Mouse (Mus musculus) CH12.LX (cell line): ENCODE data around the gene 2900011O08Rik. TPM values are rescaled to one million over a fixed set of nuclear protein-coding genes. Genes with fewer than 3 reads are reported as not detected.

Experiments used
- DNase-seq: peaks from one replicate; pipeline ENCODE4 v3.0.0-alpha.2; 2013; ENCODE audit errors: extremely low read depth
- H3K27ac ChIP-seq: 2 replicates; pipeline ENCODE4 v1.5.1; 2012; ENCODE audit warnings: low read depth, mild to moderate bottlenecking, control low read depth, moderate library complexity; ENCODE audit not compliant: insufficient read depth
- H3K27me3 ChIP-seq: replicated peaks from 2 replicates; pipeline ENCODE3; 2012; ENCODE audit warnings: inconsistent platforms
- H3K36me3 ChIP-seq, 2 experiments: replicated peaks in 1 of 2; 2 replicates each; pipeline versions ENCODE3 to v1.6.1; 2012; ENCODE audit warnings: inconsistent platforms in 1 of 2, low read length in 1 of 2, mild to moderate bottlenecking in 1 of 2, mixed read lengths in 1 of 2, moderate library complexity in 1 of 2; ENCODE audit not compliant: control insufficient read depth in 1 of 2, insufficient read depth in 1 of 2
- H3K4me1 ChIP-seq, 2 experiments: 2 replicates each; pipeline ENCODE4 v1.6.1; 2012; ENCODE audit warnings: inconsistent platforms in 1 of 2, moderate library complexity in 1 of 2; ENCODE audit not compliant: insufficient read depth in 2 of 2, control insufficient read depth in 1 of 2
- H3K4me2 ChIP-seq: 2 replicates; pipeline ENCODE4 v1.6.1; 2012; ENCODE audit warnings: low read depth, mild to moderate bottlenecking, control low read depth; ENCODE audit not compliant: poor library complexity, insufficient read depth, severe bottlenecking
- H3K4me3 ChIP-seq, 3 experiments: fragments of 150-350 bp in 1 of 3; sonication (generic) in 1 of 3; replicated peaks in 1 of 3; 2 replicates each; pipeline versions ENCODE3 to v1.5.1; 2011 to 2012; ENCODE audit warnings: low read depth in 2 of 3, low read length in 2 of 3, mild to moderate bottlenecking in 2 of 3, moderate library complexity in 2 of 3, control low read depth in 1 of 3, improper control_type of control experiment in 1 of 3, inconsistent platforms in 1 of 3, mixed read lengths in 1 of 3; ENCODE audit not compliant: poor library complexity in 1 of 3
- H3K79me2 ChIP-seq: replicated peaks from 2 replicates; pipeline ENCODE4 v1.6.1; 2012; ENCODE audit warnings: mild to moderate bottlenecking, moderate library complexity; ENCODE audit not compliant: control insufficient read depth, poor library complexity, insufficient read depth, severe bottlenecking; ENCODE audit errors: extremely low read depth
- H3K9ac ChIP-seq: 2 replicates; pipeline ENCODE4 v1.6.1; 2012; ENCODE audit warnings: low read depth, mild to moderate bottlenecking, control low read depth, moderate library complexity; ENCODE audit not compliant: insufficient read depth
- H3K9me3 ChIP-seq: replicated peaks from 2 replicates; pipeline ENCODE3; 2012; ENCODE audit warnings: low read length, inconsistent platforms, mixed read lengths
- CHD1 ChIP-seq: IDR thresholded peaks from 2 replicates; pipeline ENCODE4 v1.6.1; 2012; ENCODE audit warnings: low read depth, low read length, improper control_type of control experiment, inconsistent platforms
- CHD2 ChIP-seq: IDR thresholded peaks from 2 replicates; pipeline ENCODE4 v1.6.1; 2011; ENCODE audit warnings: low read length, improper control_type of control experiment
- CTCF ChIP-seq, 2 experiments: IDR thresholded peaks in 1 of 2; conservative IDR thresholded peaks in 1 of 2; 2 replicates each; pipeline ENCODE4 v1.5.1; 2011 to 2012; ENCODE audit warnings: low read depth in 2 of 2, low read length in 2 of 2, improper control_type of control experiment in 1 of 2, inconsistent platforms in 1 of 2, mild to moderate bottlenecking in 1 of 2, moderate library complexity in 1 of 2
- E2F4 ChIP-seq: IDR thresholded peaks from 2 replicates; pipeline ENCODE4 v1.6.1; 2011; ENCODE audit warnings: low read depth, low read length, improper control_type of control experiment; ENCODE audit not compliant: insufficient replicate concordance
- GABPA ChIP-seq: IDR thresholded peaks from 2 replicates; pipeline ENCODE4 v1.6.1; 2012; ENCODE audit warnings: low read depth, low read length, improper control_type of control experiment, inconsistent platforms; ENCODE audit not compliant: insufficient replicate concordance
- IRF4 ChIP-seq: IDR thresholded peaks from 2 replicates; pipeline ENCODE4 v1.6.1; 2014; ENCODE audit warnings: low read depth, mild to moderate bottlenecking, inconsistent platforms, low read length, improper control_type of control experiment
- JUND ChIP-seq: conservative IDR thresholded peaks from 2 replicates; pipeline ENCODE4 v1.6.1; 2011; ENCODE audit warnings: low read depth, low read length, improper control_type of control experiment
- KAT2A ChIP-seq: IDR thresholded peaks from 2 replicates; pipeline ENCODE4 v1.6.1; 2012; ENCODE audit warnings: low read length, improper control_type of control experiment, inconsistent platforms; ENCODE audit not compliant: insufficient replicate concordance
- MAFK ChIP-seq: IDR thresholded peaks from 2 replicates; pipeline ENCODE4 v1.6.1; 2011; ENCODE audit warnings: low read length, improper control_type of control experiment; ENCODE audit not compliant: insufficient replicate concordance
- MAX ChIP-seq: IDR thresholded peaks from 2 replicates; pipeline ENCODE4 v1.6.1; 2011; ENCODE audit warnings: low read length, improper control_type of control experiment
- MXI1 ChIP-seq: IDR thresholded peaks from 2 replicates; pipeline ENCODE4 v1.6.1; 2011; ENCODE audit warnings: mild to moderate bottlenecking, low read depth, low read length, improper control_type of control experiment
- NELFE ChIP-seq: IDR thresholded peaks from 2 replicates; pipeline ENCODE4 v1.6.1; 2011; ENCODE audit warnings: low read depth, low read length, improper control_type of control experiment
- POLR2AphosphoS2 ChIP-seq: IDR thresholded peaks from 2 replicates; pipeline ENCODE4 v1.6.1; 2011; ENCODE audit warnings: low read depth, low read length, improper control_type of control experiment
- RAD21 ChIP-seq: IDR thresholded peaks from 2 replicates; pipeline ENCODE4 v1.6.1; 2011; ENCODE audit warnings: low read depth, mild to moderate bottlenecking, low read length, improper control_type of control experiment, moderate library complexity
- SIN3A ChIP-seq: IDR thresholded peaks from 2 replicates; pipeline ENCODE4 v1.6.1; 2012; ENCODE audit warnings: low read length, improper control_type of control experiment, inconsistent platforms
- TBP ChIP-seq: conservative IDR thresholded peaks from 2 replicates; pipeline ENCODE4 v1.6.1; 2011; ENCODE audit warnings: low read depth, low read length, improper control_type of control experiment
- USF1 ChIP-seq: IDR thresholded peaks from 2 replicates; pipeline ENCODE4 v1.6.1; 2014; ENCODE audit warnings: low read depth, mild to moderate bottlenecking, inconsistent platforms, low read length, improper control_type of control experiment
- USF2 ChIP-seq: conservative IDR thresholded peaks from 2 replicates; pipeline ENCODE4 v1.6.1; 2011; ENCODE audit warnings: low read depth, low read length, improper control_type of control experiment
- ZC3H11A ChIP-seq: IDR thresholded peaks from 2 replicates; pipeline ENCODE4 v1.6.1; 2012; ENCODE audit warnings: low read depth, mild to moderate bottlenecking, inconsistent platforms, low read length, improper control_type of control experiment
- ZNF384 ChIP-seq: IDR thresholded peaks from 2 replicates; pipeline ENCODE4 v1.6.1; 2012; ENCODE audit warnings: low read depth, low read length, improper control_type of control experiment, inconsistent platforms
- dilution Hi-C: fragments of 300-500 bp; cut with MboI; formaldehyde crosslinking; loops from 2 replicates; pipeline ENCODE4 v1.14.3; 2020; ENCODE audit warnings: low sequenced_read_pairs; ENCODE audit not compliant: extremely low pct_unique_long_range_greater_than_20kb, extremely low pct_ligation_motif_present
- in situ Hi-C: fragments of 300-500 bp; cut with MboI; formaldehyde crosslinking; loops from 3 replicates; pipeline ENCODE4 v1.14.3; 2019; ENCODE audit warnings: low sequenced_read_pairs, low pct_ligation_motif_present, low pct_unique_long_range_greater_than_20kb, mixed read lengths
- polyA plus RNA-seq: library from polyadenylated mRNA; unstranded; fragments of >175 nt; gene quantifications from 2 replicates; pipeline ENCODE4 v1.2.1, GENCODE M21; 2012; ENCODE audit warnings: low read depth; ENCODE audit not compliant: insufficient read length
- total RNA-seq, 2 experiments: library from RNA; depleted of rRNA; stranded (reverse); fragments of 300-350 nt in 1 of 2; fragments of >200 nt in 1 of 2; gene quantifications; 2 replicates each; pipeline ENCODE4 v1.2.3; 2012 to 2014

2900011O08Rik gene
- total and polyA plus RNA-seq, 3 experiments, result not detected

GRCm38 (mm10) chr16:14008081-14008480 lies 21.7 kb downstream of the 2900011O08Rik start:
- DNase-seq, result no peak
- no peaks in the 10 kb centered on the region for H3K9me3 ChIP-seq
- no peaks in the 10 kb centered on the region for H3K36me3 ChIP-seq
- H3K4me3 ChIP-seq, result no peak overlapping the region
- dilution Hi-C loops, result no loop called here
- peaks cover 5 to 12% of the 10 kb centered on the region in 2 experiments for H3K4me1 ChIP-seq
- H3K27me3 ChIP-seq, result peaks cover 2% of the 10 kb centered on the region
- TF ChIP-seq KAT2A, result no peak
- TF ChIP-seq JUND, result no peak
- TF ChIP-seq NELFE, result no peak
- TF ChIP-seq ZC3H11A, result no peak
- TF ChIP-seq TBP, result no peak
- no peak for TF ChIP-seq IRF4
- TF ChIP-seq USF2, result no peak
- no peak for TF ChIP-seq CHD1
- TF ChIP-seq CHD2, result no peak
- TF ChIP-seq POLR2AphosphoS2, result no peak
- no peak overlapping the region for H3K9ac ChIP-seq
- in situ Hi-C loops, result no loop called here
- H3K79me2 ChIP-seq, result no peaks in the 10 kb centered on the region
- H3K27ac ChIP-seq, result no peak overlapping the region
- no peak overlapping the region for H3K4me2 ChIP-seq

GRCm38 (mm10) chr16:14008708-14009107 lies 22.3 kb downstream of the 2900011O08Rik start:
- Histone ChIP-seq H3K27me3 (peaks cover 2% of the 10 kb centered on the region), H3K4me2 (no peak overlapping the region), H3K36me3 (no peaks in the 10 kb centered on the region), H3K9me3 (no peaks in the 10 kb centered on the region), H3K4me3 (no peak overlapping the region), H3K4me1 (peaks cover 5 to 7% of the 10 kb centered on the region in 2 experiments), H3K79me2 (no peaks in the 10 kb centered on the region), H3K9ac (no peak overlapping the region), H3K27ac (no peak overlapping the region)
- dilution Hi-C loops (no loop called here), in situ Hi-C loops (no loop called here)
- no peak for DNase-seq
- TF ChIP-seq E2F4 (no peak), POLR2AphosphoS2 (no peak), MAX (no peak), NELFE (no peak), CHD1 (no peak), CTCF (conservative IDR thresholded peaks at IDR 0.05 in 1 of 2, IDR thresholded peaks at IDR 0.05 in 1 of 2; ENCODE audit: low read depth in 2 of 2, low read length in 2 of 2) (no peak), GABPA (no peak), MXI1 (no peak), CHD2 (no peak), RAD21 (no peak), ZNF384 (no peak), SIN3A (no peak), MAFK (no peak), USF1 (no peak), USF2 (no peak)
